Mouse (Mus musculus) cerebellum, postnatal 4 days (tissue): ENCODE results near the gene Phc3.

ENCODE experiments used
- DNase-seq, 2 experiments: peaks; one replicate each; pipeline ENCODE4 v3.0.0; 2022; ENCODE audit warnings: low spot score in 2 of 2, mixed read lengths in 1 of 2

Gene Phc3

DNA sequence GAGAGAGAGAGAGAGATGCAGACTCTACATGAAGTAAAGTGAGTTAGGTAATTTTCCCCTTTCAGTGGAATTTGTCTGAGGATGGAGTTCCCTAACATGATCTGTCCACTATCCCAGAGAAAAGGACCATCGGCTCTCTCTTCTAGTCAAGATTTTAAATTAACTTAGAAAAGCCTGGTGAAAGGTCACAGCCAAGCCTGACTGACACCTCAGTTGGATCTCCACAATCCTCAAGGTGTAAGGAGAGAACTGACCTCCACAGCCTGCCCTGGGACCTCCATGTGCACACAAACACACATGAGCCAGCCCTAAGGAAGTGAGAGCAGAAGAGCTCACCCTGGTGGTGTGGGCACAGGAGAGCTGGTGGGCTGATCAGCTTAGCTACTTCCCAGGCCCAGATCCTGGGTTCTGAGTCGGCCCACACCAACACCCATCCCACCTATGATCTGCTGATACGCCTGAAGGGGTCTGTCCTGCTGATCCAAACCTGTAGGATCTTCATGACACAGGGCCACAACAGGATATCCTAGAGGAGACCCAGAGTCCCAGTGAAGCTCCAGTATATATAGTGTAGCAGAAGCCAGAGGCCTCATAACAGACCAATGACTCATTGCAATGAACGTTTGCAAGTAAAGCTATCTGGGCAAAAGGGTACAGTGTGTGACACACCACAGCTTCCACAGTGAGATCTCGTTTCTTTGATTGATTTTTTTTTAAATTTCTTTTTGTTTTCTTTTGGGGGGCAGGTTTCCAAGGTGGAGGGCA, 12.6 kb upstream of the Phc3 start:
- no peak for DNase-seq

DNA sequence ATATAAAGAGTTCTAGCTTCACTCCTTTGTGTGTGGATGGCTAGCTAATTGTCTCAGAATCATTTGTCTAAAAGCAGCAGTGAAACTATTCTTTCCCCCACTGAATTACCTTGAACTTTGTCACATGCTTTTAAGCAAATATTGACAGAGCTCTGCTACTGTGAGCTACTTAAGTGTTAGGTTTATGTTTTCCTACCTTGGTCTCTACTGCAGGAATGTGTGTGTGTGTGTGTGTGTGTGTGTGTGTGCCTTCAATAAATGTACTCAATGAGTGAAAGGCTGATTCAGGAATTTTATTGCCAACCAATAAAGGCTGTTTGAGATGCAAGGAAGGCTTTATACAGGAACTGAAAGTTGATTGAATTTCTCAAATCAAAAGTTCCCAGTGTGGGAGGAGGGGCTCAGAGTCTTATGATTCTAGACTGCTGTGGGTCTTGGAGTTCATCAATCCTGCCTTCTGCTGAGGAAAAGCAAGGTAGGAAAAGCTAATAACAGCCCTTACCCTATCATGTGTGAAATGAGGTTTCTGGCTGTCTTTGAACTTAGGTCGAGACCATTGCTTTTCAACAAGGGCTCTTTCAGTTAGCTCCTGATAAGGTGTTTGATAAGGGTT, 7.9 kb upstream of the Phc3 start:
- DNase-seq, result no peak

DNA sequence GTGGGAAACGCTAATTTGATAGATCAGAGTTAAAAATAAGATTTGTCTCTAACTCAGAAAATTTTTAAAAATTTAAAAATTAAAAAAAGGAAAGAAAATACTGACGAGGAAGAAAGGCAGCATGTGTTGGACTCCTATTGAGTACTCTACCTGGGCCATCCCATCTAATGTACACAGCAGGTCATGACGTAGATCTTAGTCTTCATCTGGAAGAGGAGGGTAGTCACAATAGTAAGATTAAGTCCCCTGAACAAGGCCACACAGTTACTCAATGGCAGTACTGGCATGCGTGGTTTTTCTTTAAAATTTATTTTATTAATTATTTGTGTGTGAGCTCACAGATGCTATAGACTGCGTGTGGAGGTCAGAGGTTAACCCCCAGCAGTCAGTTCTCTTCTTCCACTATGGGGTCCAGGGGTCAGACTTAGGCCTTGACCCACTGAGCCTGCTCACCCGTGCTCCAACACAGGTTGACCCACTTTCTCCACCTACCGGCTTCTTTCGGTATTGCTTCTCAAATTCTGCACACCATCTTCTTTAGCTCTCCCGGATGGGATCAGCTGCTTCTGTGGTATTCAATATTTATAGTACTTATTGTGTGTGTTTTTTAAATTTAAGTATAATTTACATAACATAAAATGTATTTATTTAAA, 6.0 kb upstream of the Phc3 start:
- peak in 1 of 2 experiments; percentile 68 for DNase-seq

DNA sequence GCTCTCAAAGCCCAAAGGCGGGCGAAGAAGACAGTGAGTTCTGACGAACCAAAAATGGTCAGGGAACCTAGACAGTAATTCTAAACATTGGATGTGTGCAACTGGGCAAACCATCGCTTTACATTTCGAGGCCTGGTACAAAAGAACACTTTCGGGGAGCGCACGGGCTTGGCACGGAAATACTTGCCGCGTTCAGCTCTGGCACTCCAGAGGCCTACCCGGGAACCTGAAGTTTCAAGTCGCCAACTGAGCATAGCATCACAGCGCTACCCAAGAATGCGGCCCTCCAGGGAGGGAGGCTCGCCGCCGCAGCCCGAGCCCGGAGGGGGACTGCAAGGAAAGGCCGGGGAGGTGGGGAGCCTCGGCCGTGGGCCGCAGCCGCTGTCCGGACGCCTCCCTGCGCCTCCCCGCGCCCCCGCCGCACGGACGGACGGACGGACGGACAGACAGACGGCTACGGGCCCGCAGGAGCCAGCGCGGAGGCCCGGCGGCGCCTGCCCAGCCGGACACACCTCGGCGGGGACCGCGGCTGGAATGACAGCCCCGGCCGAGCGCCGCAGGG, 603 bp downstream of the Phc3 start:
- DNase-seq, result peak; percentile 22 to 34

DNA sequence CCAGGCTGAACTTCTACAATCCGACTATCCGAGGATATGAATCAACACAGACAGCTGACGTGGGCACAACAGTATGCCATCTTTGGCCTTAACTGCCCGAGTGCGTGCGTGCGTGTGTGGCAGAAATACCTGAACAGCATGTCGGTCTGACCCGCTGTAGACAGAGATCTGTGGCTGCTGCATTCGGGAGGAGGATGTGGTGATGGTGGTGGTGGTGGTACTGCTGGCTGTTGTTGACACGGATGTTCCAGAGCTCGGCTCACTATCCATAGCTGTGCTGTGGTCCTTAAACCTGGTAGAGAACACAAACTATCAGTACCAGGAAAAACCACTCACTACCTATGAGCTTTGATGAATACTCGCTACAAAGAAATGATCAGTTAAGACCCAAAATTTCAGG, 3.6 kb downstream of the Phc3 start:
- DNase-seq, result no peak

DNA sequence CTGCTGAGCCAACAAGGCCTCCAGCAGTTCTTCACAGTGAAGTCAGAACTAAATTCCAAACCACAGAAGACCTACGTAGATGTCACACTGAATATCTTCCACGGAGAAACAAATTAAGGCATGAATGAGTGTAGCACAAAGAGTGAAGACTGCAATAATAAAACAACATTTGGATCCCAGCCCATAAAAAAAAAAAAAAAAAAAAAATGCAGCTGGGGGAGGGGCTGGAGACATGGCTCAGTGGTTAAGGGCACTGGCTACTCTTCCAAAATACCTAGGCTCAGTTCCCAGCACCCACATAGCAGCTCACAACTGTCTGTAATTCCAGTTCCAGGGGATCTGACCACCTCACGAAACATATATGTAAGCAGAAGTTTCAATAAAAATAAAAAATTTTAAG, 5.0 kb downstream of the Phc3 start:
- DNase-seq, result no peak

DNA sequence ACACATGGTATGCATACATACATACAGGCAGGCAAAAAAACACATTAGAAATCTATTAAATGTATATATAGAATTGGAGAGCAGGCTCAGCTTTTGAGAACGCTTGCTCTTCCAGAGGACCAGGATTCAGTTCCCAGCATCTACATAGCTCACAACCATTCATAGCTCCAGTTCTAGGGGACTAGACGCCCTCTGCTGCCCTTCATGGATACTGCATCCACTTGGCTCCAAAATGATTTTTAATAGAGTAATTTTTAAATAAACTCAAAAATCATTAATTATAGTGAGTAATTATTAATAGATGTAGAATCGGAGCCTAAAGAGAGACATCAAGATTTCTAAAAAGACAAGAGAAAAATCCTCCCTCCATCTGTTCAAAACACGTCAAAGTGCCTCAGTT, 6.1 kb downstream of the Phc3 start:
- DNase-seq, result no peak

DNA sequence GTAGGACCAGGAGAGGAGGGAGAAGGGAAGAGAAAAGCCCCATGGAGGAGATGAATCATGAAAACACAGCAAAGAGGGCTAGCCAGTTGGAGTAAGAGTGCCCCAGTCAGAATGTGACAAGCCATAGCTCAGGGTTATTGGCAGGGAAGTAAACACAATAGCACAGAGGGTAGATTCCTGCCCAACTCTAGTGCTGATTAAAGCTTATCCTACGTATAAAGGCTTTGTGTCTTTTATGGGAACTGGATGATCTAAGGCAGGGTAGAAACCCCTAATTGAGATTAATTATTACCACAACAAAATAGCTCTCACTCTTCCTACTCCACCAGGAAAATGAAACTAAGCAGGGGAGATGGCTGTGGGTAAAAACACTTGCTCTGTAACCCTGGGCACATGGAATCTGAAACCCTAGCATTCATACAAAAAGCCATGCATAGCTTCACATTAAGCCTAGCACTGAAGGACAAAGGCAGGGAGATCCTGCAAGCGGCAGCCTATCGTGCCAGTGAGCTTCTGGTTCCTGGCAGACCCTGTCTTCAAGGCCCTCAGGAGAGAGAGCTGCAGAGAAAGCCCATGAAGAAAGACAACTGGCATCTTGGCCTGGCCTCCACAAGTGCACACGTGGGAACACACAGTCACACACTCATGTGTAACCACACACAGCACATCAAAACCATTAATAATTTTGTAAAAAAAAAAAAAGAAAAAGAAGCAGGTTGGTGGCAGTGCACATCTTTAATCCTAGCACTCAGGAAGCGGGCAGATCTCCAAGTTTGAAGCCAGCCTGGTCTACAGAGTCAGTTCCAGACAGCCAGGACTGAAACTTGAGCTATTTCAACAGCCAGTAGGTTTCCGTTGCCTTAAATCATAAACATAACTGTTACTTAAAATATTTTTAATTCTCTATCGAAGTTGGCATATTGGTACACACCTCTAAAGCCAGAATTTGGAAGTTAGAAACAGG, 9.1 kb downstream of the Phc3 start:
- DNase-seq, result no peak

DNA sequence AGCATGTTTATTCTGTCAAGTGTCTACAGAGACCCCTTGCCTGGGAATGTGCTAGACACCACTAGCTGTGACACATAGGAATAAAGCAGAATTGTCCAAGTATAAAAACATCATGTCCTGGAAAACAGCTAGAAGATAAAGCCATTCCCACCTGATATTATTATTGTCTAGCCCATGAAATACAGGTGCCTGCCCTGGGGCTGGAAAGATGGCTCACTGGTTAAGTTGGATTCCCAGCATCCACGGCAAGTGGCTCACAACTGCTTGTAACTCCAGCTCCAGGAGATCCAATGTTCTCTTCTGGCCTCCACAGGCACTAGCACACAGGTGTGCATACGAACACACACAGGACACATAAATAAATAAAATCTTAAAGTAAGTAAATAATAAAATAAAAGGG, 10.5 kb downstream of the Phc3 start:
- DNase-seq, result no peak

DNA sequence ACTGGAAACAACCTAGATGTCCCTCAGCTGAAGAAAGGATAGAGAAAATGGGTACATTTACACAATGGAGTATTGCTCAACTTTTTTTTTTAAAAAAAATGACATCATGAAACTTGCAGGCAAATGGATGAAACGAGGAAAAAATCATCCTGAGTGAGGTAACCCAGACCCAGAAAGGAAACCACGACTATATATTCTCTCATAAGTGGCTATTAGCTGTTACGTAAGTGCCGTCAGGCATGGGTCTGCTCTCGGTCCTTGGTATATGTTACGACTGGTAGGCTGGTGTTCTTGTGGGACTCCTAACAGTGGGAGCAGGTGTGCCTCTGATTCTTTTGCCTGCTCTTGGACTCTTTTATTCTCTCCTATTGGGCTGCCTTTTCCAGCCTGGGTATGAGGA, 12.9 kb downstream of the Phc3 start:
- no peak for DNase-seq

DNA sequence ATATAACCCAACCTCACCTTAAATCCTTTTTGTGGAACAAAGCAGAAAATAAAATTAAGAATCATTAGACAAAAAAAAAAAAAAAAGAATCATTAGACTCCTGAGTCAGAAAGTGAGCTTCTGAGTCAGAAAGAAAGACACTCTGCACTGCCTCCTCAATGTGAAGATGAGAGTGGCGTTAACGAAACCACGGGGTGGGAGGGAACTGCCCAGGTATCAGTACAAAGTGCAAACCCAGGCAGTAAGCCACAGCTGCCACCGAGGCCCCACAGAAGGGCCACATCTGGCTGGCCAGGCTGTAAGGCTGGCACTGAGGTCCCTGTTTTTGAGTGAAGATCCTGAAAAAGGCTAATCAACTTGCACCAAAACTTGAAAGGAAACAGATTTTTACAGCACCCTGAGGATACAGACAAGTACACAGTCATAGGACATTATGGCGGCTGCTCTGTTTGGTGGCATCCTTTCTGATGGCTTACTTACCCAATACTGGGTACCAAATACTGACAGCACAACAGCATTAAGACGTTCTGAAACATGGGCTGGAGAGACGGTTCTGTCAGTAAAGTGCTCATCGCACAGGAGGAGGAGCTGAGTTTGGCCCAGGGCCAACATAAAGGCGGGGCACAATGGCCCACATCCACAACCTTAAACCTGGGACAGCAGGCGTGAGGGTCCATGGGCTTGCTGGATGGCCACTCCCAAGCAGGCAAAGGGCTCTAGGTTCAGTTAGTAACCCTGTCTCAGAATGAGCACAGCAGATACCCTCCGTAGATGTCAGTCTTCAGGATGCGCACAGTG, 16.7 kb downstream of the Phc3 start:
- no peak for DNase-seq

DNA sequence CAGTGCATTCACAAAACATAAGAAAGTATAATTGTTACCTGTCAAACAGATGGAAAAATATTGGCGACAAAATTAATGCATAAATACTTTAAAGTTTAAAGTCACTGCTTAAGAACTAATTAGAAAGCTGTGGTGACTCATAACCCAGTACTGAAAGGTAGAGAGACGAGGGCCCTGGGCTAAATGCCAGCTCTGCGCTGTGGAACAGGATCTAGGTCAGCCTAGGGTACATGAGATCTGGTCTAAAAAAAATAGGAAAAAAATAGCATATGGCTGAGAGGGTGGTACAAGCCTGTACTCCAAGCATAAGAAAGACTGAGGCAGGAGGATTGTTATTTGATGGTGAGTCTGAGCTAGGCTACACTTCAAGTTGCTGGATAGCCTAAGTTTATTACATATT, 17.6 kb downstream of the Phc3 start:
- no peak for DNase-seq

DNA sequence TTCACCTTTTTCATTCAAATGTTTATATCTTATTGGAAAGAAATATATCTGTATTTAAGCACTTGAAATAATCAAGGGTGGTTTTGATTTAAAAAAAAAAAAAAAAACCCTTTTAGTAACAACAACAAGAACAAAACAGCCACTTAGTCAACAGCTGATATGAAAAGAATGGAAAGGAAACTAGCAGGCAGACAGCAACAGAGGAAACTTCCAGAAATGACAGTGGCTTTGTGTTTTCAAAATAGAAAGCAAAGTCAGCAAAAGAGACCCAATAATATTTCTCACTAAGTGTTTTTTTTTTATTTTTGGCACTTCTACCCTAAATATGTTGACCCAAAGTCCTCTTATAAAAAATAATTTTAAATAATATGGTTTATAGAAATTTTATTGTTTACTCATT, 34.8 kb downstream of the Phc3 start:
- no peak for DNase-seq

DNA sequence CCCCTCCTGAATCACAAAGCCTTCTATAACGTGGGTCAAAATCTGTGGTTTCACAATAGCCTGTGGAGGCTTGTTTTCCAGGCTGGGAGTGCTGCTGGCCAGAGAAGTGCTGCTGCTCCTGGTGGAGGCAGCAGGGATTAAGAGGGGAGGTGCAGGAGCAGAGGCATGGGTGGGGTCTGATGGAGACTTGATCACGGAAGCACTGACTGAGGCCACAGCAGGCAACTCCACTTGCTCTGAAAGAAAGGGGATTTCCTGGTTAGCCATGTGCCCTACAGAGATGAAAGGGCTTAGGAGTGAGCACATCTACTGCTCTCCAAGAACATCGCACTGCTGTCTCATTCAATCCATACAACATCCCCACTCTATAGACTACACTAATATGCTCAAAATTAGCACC, 39.4 kb downstream of the Phc3 start:
- DNase-seq, result no peak

DNA sequence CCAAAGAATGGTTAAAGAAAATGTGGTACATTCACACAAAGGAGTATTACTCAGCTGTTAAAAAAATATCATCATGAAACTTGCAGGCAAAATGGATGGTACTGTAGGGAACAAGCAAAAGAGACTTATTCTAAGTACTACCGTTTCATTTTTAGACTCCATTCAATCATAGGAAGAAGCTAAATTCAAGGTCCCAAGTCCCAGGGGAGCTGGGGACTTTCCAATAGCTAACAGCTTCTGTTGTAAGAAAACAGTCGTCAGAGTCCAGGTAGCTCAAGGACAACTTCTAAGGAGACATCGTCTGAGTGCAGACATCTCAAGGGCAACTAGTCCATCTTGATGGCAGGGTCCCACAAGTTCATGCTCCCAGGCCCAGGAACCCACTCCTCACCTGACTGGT, 41.6 kb downstream of the Phc3 start:
- no peak for DNase-seq

DNA sequence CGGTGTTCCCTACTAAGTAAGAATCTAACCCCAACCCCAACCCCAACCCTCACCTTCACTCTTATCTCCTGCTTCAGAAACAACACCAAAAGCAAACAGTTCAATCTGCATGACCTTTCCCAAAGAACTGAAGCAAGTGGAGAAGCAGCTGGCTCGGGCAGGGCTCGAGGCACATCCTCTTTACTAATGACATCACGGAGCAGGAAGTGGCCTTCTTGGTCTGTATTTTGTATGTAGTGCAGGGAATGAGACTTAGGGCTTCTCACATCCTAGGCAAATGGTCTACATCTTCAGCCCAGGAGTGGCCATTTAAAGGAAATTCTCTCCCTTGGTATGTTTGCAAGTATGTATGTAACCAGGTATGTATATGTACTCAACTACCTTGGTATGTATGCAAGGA, 52.1 kb downstream of the Phc3 start:
- no peak for DNase-seq

DNA sequence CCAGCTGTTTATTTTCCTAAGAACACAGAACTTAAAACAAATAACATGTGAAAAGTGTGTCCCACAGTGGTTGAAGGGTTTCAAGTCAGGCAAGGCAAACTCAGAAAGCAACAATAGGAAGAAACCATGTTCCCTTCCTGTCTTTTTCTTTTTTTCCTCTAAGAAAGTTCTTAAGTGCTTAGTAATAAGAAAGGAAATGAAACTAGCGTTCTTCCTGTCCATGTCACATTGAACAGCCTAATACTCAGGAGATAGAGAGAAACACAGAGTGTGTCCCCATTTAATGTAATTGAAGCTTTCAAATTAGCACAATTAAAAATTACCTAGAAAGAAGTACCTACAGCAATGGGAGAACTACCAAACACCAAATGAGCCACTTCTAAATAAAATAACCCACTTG, 64.6 kb downstream of the Phc3 start:
- DNase-seq, result no peak

DNA sequence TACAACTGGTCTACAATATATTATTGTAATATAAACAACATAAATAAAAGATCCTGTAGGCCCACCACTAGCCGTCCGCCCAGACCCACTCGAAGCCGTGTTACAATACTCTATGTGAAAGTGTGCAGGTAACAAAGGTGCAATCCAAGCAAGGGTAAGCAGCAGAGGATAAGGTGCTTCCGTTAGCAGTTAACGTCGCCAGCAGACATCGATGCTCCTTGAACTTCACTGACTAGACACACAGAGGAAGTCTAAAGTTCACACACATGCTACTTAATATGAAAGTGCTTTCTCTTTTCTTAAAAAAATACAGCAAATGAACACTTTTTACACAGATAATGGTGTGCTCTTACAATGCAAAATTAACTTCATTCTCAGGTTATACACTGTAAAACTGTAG, 69.8 kb downstream of the Phc3 start:
- no peak for DNase-seq

DNA sequence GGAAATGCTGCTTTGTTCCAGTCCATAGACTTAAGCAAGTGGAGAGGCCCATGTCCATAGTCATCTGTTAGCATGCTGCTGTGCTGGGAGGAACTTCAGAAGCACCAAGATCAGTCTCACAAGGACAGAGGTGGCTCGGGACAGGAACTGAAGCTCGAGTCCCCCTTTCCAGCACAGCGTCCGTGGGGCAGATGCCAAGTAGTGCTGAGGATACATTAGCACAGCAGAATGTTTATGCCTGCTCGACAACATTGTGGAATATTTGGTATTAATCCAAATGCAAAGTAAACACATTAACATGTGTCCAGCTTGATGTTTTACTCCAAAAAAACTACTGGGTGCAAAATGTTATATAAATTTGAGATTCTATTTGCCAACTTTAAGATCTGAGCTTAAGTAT, 72.5 kb downstream of the Phc3 start:
- no peak for DNase-seq

DNA sequence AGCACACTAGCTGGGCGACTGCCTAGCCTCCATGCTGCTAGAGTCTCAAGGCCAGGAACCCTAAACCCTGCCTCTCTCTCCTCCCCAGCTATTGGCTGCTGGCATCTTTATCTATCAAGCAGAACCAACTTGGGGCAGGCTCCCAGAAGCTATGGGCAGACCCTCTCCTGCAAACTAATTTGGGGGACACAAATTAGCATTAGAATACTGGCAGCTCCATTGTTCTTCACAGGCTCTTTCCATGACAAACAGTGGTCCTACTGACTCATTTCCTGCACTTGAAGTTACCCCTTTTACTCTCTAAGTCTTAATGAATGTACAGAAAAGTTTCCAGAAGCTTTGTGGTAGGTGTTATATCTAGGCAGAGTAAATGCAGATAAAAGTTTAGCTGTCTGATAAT, 80.2 kb downstream of the Phc3 start:
- no peak for DNase-seq

DNA sequence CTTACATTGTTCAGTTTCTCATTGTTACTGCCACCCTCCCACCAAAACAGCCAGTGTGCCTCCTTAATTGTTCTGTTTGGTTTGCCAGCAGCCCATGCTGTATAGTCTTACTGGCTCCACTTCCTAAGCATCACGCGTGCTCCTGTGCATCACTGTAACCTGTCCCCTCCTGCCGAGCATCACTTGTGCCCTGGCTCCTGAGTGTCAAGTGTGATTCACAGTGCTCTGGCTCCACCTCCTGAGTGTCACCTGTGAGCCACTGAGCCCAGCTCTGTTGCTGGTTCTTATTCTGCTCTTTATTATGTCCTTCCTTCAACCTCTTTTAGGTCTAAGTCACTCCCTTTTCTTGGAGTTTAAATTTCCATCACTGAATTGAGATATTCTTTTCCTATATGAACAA, 81.8 kb downstream of the Phc3 start:
- no peak for DNase-seq
